Mouse (Mus musculus): ENCODE results near the gene Gm20518. TPM values are rescaled to one million over a fixed set of nuclear protein-coding genes. Genes with fewer than 3 reads are reported as not detected.

Gene Gm20518
- total RNA-seq, 1 experiment from 2014 or later: 0.30 TPM

- DNase-seq: no peak
Observed at GRCm38 (mm10) chr16:17842437-17842836, 49.0 kb downstream of the Gm20518 start.

- no peak for DNase-seq
Observed at GRCm38 (mm10) chr16:17839976-17840375, 51.5 kb downstream of the Gm20518 start.

- DNase-seq: no peak
Observed at GRCm38 (mm10) chr16:17838051-17838450, 53.4 kb downstream of the Gm20518 start, which contains the start of gene Car15. Gene Car15 (minus strand): TSS chr16:17838364.

GRCm38 (mm10) chr16:17835481-17835880 is 56.0 kb downstream of the Gm20518 start:
- DNase-seq: peak; percentile 10

GRCm38 (mm10) chr16:17834543-17834942 is 56.9 kb downstream of the Gm20518 start:
- no peak for DNase-seq

- DNase-seq: peak; percentile 36
Observed at GRCm38 (mm10) chr16:17833681-17834399, 57.6 kb downstream of the Gm20518 start.

GRCm38 (mm10) chr16:17833321-17833680 is 58.2 kb downstream of the Gm20518 start:
- DNase-seq: peak; percentile 35

GRCm38 (mm10) chr16:17832821-17833220 is 58.6 kb downstream of the Gm20518 start, which contains the start of gene B830017H08Rik:
Gene B830017H08Rik (plus strand): TSS chr16:17833121.
- no peak for DNase-seq

GRCm38 (mm10) chr16:17831781-17832180 is 59.7 kb downstream of the Gm20518 start:
- DNase-seq: no peak

GRCm38 (mm10) chr16:17830385-17831178 is 60.9 kb downstream of the Gm20518 start:
- no peak for DNase-seq

GRCm38 (mm10) chr16:17828867-17829266 is 62.6 kb downstream of the Gm20518 start:
- DNase-seq: no peak

GRCm38 (mm10) chr16:17828229-17828628 is 63.2 kb downstream of the Gm20518 start:
- no peak for DNase-seq

- no peak for DNase-seq
Observed at GRCm38 (mm10) chr16:17826500-17826899, 65.0 kb downstream of the Gm20518 start.

GRCm38 (mm10) chr16:17816528-17816927 is 74.9 kb downstream of the Gm20518 start:
- DNase-seq: no peak

GRCm38 (mm10) chr16:17815411-17816402 is 75.8 kb downstream of the Gm20518 start:
- peak; percentile 69 for DNase-seq

GRCm38 (mm10) chr16:17813173-17813572 is 78.3 kb downstream of the Gm20518 start:
- DNase-seq: no peak

GRCm38 (mm10) chr16:17812120-17812519 is 79.4 kb downstream of the Gm20518 start:
- peak; percentile 35 for DNase-seq

GRCm38 (mm10) chr16:17809711-17810110 is 81.8 kb downstream of the Gm20518 start:
- peak; percentile 27 for DNase-seq

GRCm38 (mm10) chr16:17809125-17809524 is 82.3 kb downstream of the Gm20518 start:
- no peak for DNase-seq

- DNase-seq: peak; percentile 93
Observed at GRCm38 (mm10) chr16:17807192-17808009, 84.1 kb downstream of the Gm20518 start.

- peak; percentile 27 for DNase-seq
Observed at GRCm38 (mm10) chr16:17806581-17807191, 84.8 kb downstream of the Gm20518 start.

Data from adrenal gland, postnatal 14 days (tissue).